Mouse (Mus musculus): ENCODE data around the gene Gm11555.
"Not testable (repeated sequence)": the region's sequence is repeated elsewhere in the genome, so short reads cannot be mapped to it uniquely, and the experiment has no call there.

Gene Gm11555

GRCm38 (mm10) chr11:99650136-99650535 is at the start of gene Gm11555:
Gm11555 (minus strand) TSS chr11:99650236.
- no peak for DNase-seq (ENCODE audit: low read depth in 2 of 2, low spot score in 2 of 2)

GRCm38 (mm10) chr11:99690463-99690862 is 40.4 kb upstream of the Gm11555 start, which contains the start of gene Gm14190:
Gm14190 (minus strand) TSS chr11:99690740.
- no peak for DNase-seq (ENCODE audit: low read depth in 2 of 2, low spot score in 2 of 2)

DNA sequence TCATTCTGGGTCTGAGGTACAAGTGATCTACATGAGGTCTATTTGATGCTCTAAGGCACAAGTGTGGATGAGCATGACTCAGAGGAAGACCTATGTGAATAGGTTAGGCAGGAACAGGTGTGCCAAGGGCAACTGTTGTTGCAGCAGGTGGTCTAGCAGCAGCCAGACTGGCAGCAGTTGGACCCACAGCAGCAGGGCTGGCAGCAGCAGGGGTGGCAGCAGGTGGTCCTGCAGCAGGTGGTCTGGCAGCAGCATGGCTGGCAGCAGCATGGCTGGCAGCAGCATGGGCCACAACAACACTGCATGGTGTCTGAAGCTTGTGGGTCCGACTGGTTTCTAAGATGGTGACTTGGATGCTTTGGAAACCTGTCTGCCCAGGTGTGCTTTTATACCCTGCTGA is 35.2 kb upstream of the Gm11555 start:
- not testable (repeated sequence) for DNase-seq (ENCODE audit: low read depth in 2 of 2, low spot score in 2 of 2)

- no peak for DNase-seq (ENCODE audit: low read depth in 2 of 2, low spot score in 2 of 2)
Observed at GRCm38 (mm10) chr11:99683481-99683880, 33.4 kb upstream of the Gm11555 start.

DNA sequence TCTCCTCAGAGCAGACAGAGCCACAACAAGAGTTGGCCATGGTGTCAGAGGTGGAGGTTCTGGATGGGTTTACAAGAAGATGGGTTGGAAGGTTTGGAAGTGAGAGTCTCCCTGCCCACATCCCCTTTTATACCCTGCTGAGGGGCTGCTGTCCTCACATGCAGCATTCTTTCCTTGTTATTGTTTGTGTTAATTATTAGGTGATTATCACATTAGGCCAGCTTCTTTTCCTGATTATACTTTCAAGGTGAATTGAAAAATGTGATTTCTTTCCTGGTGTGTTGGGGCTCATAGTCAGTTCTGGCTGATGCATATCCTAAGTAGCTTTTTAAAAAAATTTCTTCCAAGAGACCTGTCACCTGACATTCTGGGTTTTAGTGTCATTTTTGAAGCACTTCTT is 15.8 kb upstream of the Gm11555 start, which contains the start of gene Krtap4-6:
Krtap4-6 (minus strand) TSS at position 101 of the 400 bp plus-strand sequence.
- no peak for DNase-seq (ENCODE audit: low read depth in 2 of 2, low spot score in 2 of 2)

DNA sequence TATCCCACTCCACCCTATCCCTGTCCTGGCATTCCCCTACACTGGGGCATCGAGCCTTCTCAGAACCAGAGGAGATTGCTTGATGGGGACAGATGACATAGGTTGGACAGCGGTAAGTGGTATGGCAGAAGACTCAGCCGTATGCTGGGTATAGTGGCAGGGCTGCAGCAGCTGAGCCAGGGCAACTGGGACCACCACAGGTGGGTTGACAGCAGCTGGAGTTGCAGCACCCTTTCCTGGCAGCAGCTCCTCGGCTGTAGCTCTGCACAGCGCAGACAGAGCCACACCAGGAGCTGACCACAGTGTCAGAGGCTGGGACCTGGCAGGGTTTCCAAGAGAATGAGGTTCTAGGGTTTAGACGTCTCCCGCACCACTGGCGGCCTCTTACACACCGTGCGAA is 12.8 kb upstream of the Gm11555 start:
- DNase-seq (ENCODE audit: low read depth in 2 of 2, low spot score in 2 of 2), result no peak

DNA sequence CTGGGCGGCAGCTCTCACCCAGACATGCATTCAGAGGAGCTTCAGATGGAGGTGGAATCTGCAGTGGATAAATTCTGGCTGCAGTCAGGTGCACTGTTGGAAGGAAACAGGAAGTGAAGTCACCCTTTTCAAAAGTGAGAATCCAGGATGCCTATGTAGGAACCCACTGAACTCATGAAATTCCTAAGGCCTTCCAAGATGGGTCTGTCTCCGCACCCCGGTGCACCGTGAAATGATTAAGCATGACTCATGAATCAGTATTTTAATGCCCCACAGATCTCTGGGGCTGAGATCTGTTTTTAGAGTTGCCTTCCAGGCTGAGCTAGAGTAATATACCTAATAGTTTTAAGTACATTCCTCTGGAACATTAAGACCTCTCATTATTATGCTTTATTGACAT is 9.2 kb upstream of the Gm11555 start:
- DNase-seq (ENCODE audit: low read depth in 2 of 2, low spot score in 2 of 2), result no peak

DNA sequence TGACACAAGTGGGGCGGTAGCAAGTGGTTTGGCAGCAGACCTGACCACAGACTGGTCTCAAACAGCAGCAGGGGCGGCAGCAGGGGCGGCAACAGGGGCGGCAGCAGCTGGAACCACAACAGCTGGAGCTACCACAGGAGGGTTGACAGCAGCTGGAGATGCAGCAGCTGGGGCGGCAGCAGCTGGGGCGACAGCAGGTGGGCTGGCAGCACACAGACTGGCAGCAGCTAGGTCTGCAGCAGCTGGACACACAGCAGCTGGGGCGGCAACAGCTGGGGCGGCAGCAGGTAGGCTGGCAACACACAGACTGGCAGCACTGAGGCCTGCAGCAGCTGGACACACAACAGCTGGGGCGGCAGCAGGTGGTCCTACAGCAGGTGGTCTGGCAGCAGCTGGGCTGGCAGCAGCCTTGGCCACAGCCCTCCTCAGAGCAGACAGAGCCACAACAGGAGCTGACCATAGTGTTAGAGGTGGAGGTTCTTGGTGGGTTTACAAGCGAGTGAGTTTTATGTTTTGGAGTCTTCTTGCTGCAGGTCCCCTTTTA is 8.5 kb upstream of the Gm11555 start, which contains the start of gene Gm11563:
Gm11563 (minus strand) TSS at position 494 of the 544 bp plus-strand sequence.
- not testable (repeated sequence) for DNase-seq (ENCODE audit: low read depth in 2 of 2, low spot score in 2 of 2)

- DNase-seq (ENCODE audit: low read depth in 2 of 2, low spot score in 2 of 2), result no peak
Observed at GRCm38 (mm10) chr11:99657051-99657450, 7.0 kb upstream of the Gm11555 start.

- no peak for DNase-seq (ENCODE audit: low read depth in 2 of 2, low spot score in 2 of 2)
Observed at GRCm38 (mm10) chr11:99646444-99646843, 3.6 kb downstream of the Gm11555 start.

DNA sequence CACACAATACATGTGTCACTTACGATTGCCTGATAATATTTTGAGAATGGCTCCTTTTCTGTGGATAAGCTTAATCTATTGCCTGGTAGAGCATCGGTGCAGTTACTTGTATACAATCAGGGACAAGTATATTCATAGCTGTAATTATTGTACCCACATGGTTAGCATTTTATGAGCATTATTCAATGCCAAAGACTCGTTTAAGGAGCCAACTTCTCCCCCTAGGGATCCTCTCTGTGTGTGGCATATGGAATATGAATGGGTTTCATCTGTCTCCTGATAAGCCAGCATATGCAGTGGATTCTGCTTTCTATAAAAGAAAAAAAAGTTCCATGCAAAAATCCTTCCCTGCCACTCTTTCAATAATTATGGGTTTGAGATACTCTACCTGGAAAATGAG is 5.7 kb downstream of the Gm11555 start:
- no peak for DNase-seq (ENCODE audit: low read depth in 2 of 2, low spot score in 2 of 2)

DNA sequence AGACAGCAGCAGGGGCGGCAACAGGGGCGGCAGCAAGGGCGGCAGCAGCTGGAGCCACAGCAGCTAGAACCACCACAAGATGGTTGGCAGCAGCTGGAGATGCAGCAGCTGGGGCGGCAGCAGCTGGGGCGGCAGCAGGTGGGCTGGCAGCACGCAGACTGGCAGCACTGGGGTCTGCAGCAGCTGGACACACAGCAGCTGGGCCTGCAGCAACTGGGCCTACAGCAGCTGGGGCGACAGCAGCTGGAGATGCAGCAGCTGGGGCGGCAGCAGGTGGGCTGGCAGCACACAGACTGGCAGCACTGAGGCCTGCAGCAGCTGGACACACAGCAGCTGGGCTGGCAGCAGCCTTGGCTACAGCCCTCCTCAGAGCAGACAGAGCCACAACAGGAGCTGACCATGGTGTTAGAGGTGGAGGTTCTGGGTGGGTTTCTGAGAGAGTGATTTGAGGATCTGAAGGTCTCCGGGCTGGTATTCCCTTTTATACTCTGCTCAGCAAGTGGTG is 6.3 kb downstream of the Gm11555 start, which contains the start of gene Krtap4-7:
Krtap4-7 (minus strand) TSS at position 455 of the 505 bp plus-strand sequence.
- not testable (repeated sequence) for DNase-seq (ENCODE audit: low read depth in 2 of 2, low spot score in 2 of 2)

DNA sequence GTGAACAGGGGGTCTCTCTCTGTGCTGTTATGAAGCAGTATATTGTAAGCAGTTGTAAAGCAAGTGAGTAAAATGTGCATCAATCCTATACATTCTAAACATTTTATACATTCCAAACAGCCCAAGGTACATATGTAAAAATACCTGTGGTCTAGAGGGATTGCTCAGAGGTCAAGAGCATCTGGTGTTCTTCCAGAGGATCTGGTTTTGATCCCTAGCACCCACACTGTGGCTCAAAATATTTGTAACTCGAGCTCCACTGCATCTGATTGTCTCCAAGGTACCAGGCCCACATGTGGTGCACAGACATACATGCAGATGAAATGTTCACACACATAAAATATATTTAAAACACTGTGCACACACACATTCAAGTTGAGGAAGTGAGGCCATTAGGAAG is 9.1 kb downstream of the Gm11555 start:
- no peak for DNase-seq (ENCODE audit: low read depth in 2 of 2, low spot score in 2 of 2)

GRCm38 (mm10) chr11:99637086-99637485 is 12.9 kb downstream of the Gm11555 start:
- DNase-seq (ENCODE audit: low read depth in 2 of 2, low spot score in 2 of 2), result no peak

DNA sequence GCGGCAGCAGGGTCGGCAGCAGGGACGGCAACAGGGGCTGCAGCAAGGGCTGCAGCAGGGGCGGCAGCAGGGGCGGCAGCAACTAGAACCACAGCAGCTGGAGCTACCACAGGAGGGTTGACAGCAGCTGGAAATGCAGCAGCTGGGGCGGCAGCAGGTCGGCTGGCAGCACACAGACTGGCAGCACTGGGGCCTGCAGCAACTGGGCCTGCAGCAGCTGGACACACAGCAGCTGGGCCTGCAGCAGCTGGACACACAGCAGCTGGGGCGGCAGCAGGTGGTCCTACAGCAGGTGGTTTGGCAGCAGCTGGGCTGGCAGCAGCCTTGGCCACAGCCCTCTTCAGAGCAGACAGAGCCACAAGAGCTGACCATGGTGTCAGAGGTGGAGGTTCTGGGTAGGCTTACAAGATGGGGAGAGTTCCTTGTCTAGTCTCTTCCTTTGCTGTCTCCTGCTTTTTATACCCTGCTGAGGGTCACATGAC is 15.3 kb downstream of the Gm11555 start, which contains the start of gene Krtap4-2:
Krtap4-2 (minus strand) TSS at position 432 of the 482 bp plus-strand sequence.
- DNase-seq (ENCODE audit: low read depth in 2 of 2, low spot score in 2 of 2), result no peak

GRCm38 (mm10) chr11:99633293-99633692 is 16.7 kb downstream of the Gm11555 start:
- no peak for DNase-seq (ENCODE audit: low read depth in 2 of 2, low spot score in 2 of 2)

- DNase-seq (ENCODE audit: low read depth in 2 of 2, low spot score in 2 of 2), result no peak
Observed at GRCm38 (mm10) chr11:99630890-99631289, 19.1 kb downstream of the Gm11555 start.

GRCm38 (mm10) chr11:99628138-99628537 is 21.9 kb downstream of the Gm11555 start, which contains the start of gene Krtap4-1:
Krtap4-1 (minus strand) TSS chr11:99628238.
- DNase-seq (ENCODE audit: low read depth in 2 of 2, low spot score in 2 of 2), result no peak

GRCm38 (mm10) chr11:99620335-99620734 is 29.7 kb downstream of the Gm11555 start, which contains the start of gene Gm11562:
Gm11562 (minus strand) TSS chr11:99620435.
- no peak for DNase-seq (ENCODE audit: low read depth in 2 of 2, low spot score in 2 of 2)

GRCm38 (mm10) chr11:99614796-99615363 is 35.2 kb downstream of the Gm11555 start, which contains the start of gene Krtap2-4:
Krtap2-4 (minus strand) TSS chr11:99614846.
- no peak for DNase-seq (ENCODE audit: low read depth in 2 of 2, low spot score in 2 of 2)

- DNase-seq (ENCODE audit: low read depth in 2 of 2, low spot score in 2 of 2), result not testable (repeated sequence)
Observed at GRCm38 (mm10) chr11:99610089-99610488, 39.9 kb downstream of the Gm11555 start, which contains the start of gene Gm11937. Gm11937 (minus strand) TSS chr11:99610189.

- DNase-seq (ENCODE audit: low read depth in 2 of 2, low spot score in 2 of 2), result no peak
Observed at GRCm38 (mm10) chr11:99609126-99609525, 40.9 kb downstream of the Gm11555 start.
